Comparison of ENCODE assay signal across 18 mouse cellular contexts in the genomic region with DNA sequence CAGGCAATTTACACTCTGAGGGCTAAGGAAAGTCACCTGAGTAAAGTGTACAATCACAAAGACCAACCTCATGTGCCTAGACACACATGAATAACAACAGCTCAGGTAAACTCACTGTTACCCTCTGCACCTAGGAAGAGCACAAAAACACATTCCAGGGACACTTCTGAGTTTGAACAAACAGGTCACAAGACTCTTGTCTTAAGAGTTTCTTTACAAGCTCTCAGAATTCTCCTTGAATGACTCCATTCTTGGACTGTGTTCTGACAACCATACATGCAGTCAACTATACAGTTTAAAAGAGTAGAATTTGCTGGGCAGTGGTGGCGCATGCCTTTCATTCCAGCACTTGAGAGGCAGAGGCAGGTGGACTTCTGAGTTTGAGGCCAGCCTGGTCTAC. TPM values are rescaled to one million over a fixed set of nuclear protein-coding genes. Genes with fewer than 3 reads are reported as not detected.
"Had no signal": no experiment of that assay in that cellular context is flagged by ENCODE, and none has a peak within 500 bp of the region (broad histone marks: within the 10 kb centered on the region; RNA-seq: fewer than 3 reads in every experiment).

No protein-coding gene starts in this region.

- H3K9me3 ChIP-seq: neural tube, embryonic 15.5 days; stomach, embryonic 15.5 days had no signal

- H3K4me1 ChIP-seq: neural tube, embryonic 15.5 days; stomach, embryonic 15.5 days had no signal

- H3K27me3 ChIP-seq: neural tube, embryonic 15.5 days; stomach, embryonic 15.5 days had no signal

- H3K4me3 ChIP-seq: neural tube, embryonic 15.5 days; stomach, embryonic 15.5 days had no signal

- H3K9ac ChIP-seq: neural tube, embryonic 15.5 days; stomach, embryonic 15.5 days had no signal

- H3K27ac ChIP-seq: neural tube, embryonic 15.5 days; stomach, embryonic 15.5 days; stomach, postnatal 0 days had no signal

- H3K4me2 ChIP-seq: neural tube, embryonic 15.5 days; stomach, embryonic 15.5 days had no signal

- DNase-seq: retina, postnatal 1 day; right cerebral cortex, adult 18-20 months; right cerebral cortex, postnatal 14 days; right cerebral cortex, postnatal 25 days; right cerebral cortex, postnatal 4 days; spleen, adult 18-20 months; thymus, adult 18-20 months; thymus, adult 2 months; thymus, postnatal 14 days; thymus, postnatal 25 days; thymus, postnatal 36 days; thymus, postnatal 4 days had no signal

RNA-seq across cellular contexts. Expression of a gene that starts 51.4 kb away (rescaled TPM):
- polyA plus RNA-seq: small intestine, adult 2 months; spleen, adult 2 months; thymus, postnatal 0 days had no signal
